Mouse (Mus musculus) embryonic facial prominence, embryonic 10.5 days (tissue): ENCODE data around the gene Gabarapl2. TPM values are rescaled to one million over a fixed set of nuclear protein-coding genes. Genes with fewer than 3 reads are reported as not detected.

ENCODE experiments used
- DNase-seq: peaks from one replicate; pipeline ENCODE4 v3.0.0-alpha.2; 2017; ENCODE audit warnings: low spot score
- H3K27ac ChIP-seq: fragments of 300-500 bp; sonication (generic); replicated peaks from 2 replicates; pipeline ENCODE4 v1.5.1; 2016; ENCODE audit warnings: mild to moderate bottlenecking
- H3K27me3 ChIP-seq: fragments of 300-500 bp; sonication (generic); replicated peaks from 2 replicates; pipeline ENCODE4 v1.6.1; 2016; ENCODE audit warnings: low read depth, mild to moderate bottlenecking; ENCODE audit not compliant: poor library complexity, severe bottlenecking
- H3K36me3 ChIP-seq: fragments of 300-500 bp; sonication (generic); replicated peaks from 2 replicates; pipeline ENCODE4 v1.6.1; 2016; ENCODE audit warnings: mild to moderate bottlenecking, moderate library complexity
- H3K4me1 ChIP-seq: fragments of 300-500 bp; sonication (generic); 2 replicates; pipeline ENCODE4 v1.6.1; 2016
- H3K4me3 ChIP-seq: fragments of 300-500 bp; sonication (generic); 2 replicates; pipeline ENCODE4 v1.5.1; 2016; ENCODE audit warnings: mild to moderate bottlenecking, moderate library complexity
- H3K9me3 ChIP-seq: fragments of 300-500 bp; sonication (generic); 2 replicates; pipeline ENCODE4 v1.6.1; 2016; ENCODE audit warnings: mild to moderate bottlenecking
- WGBS: fragments of 180-500 bp; shearing (Covaris S2); methylation state at CpG from one replicate; pipeline ENCODE4 v1.1.7; 2016; 5-methylcytosine and 5-hydroxymethylcytosine counted together
- polyA plus RNA-seq: library from polyadenylated mRNA; unstranded; fragments of >200 nt; fragmentation: Nextera tagmentation; extraction: Ambion mirVana; gene quantifications from 2 replicates; pipeline ENCODE4 v1.2.1, GENCODE M21; 2016

Gene Gabarapl2
- 186 and 194 TPM in 2 replicates for polyA plus RNA-seq

- H3K27me3 ChIP-seq: no peaks in the 10 kb centered on the region
- H3K9me3 ChIP-seq: no peaks in the 10 kb centered on the region
- peaks cover 20% of the 10 kb centered on the region for H3K4me1 ChIP-seq
- peak; percentile 98 for DNase-seq
- whole genome bisulfite sequencing: under 1% methylated on average over 65 of the region's 65 CpGs
- H3K36me3 ChIP-seq: peaks cover 37% of the 10 kb centered on the region
- H3K27ac ChIP-seq: peak within 1 kb of the TSS; percentile 90
- peak within 1 kb of the TSS; percentile 100 for H3K4me3 ChIP-seq
Observed at GRCm38 (mm10) chr8:111940171-111941100, at the start of gene Gabarapl2. TSS of gene Gabarapl2 (plus strand) at chr8:111940703.

DNA sequence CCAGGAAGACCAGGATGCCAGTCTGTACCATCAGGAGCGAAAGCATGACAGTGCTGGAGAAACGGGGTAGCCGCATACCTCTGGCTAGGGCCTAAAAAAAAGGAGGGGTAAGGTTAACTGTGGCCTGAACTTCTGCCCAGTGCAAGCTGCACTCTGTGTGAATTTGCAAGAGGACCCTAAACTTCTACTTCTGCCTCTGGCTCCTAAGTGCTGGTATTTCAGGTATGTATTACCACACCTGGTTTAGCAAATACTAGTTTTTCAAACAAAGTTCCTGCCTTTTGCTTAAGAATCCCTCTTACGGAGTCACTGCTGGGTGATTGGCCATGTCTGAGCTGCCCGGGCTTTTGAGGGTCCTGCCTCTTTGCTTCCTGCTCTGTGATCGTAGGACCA lies 49.6 kb upstream of the Gabarapl2 start:
- peak overlapping the region; percentile 48; the same call in 1 of the 2 replicates for H3K4me3 ChIP-seq
- no peaks in the 10 kb centered on the region for H3K9me3 ChIP-seq
- no peaks in the 10 kb centered on the region for H3K36me3 ChIP-seq
- H3K4me1 ChIP-seq: peaks cover 20% of the 10 kb centered on the region
- peaks cover 67% of the 10 kb centered on the region for H3K27me3 ChIP-seq
- no peak for DNase-seq
- whole genome bisulfite sequencing: 60% methylated on average over 6 of the region's 6 CpGs
- H3K27ac ChIP-seq: no peak overlapping the region

GRCm38 (mm10) chr8:111891983-111892382 lies 48.5 kb upstream of the Gabarapl2 start:
- H3K9me3 ChIP-seq: no peaks in the 10 kb centered on the region
- peaks cover 56% of the 10 kb centered on the region for H3K27me3 ChIP-seq
- H3K36me3 ChIP-seq: no peaks in the 10 kb centered on the region
- 23% methylated on average over 8 of the region's 8 CpGs for WGBS
- no peak overlapping the region for H3K4me3 ChIP-seq
- peak; percentile 49 for DNase-seq
- peaks cover 20% of the 10 kb centered on the region for H3K4me1 ChIP-seq
- no peak overlapping the region for H3K27ac ChIP-seq

DNA sequence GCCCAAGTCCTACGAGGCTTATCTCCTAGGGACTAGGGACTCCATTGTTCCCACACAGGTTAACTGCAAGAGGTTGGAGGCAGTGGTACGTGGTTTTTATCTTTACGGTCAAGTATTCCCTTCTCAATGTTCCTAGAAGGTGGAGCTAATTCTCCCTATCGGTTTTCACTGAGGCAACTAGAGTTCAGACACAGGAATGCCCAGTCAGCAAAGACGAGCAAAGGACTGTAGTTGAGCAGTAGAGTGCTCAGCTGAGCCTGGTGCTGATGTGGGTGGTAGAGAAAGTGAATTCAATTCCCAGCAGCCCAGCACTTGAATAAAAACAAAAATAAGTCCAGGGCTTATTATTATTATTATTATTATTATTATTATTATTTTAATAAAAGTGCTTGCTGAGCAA lies 47.9 kb upstream of the Gabarapl2 start:
- H3K4me1 ChIP-seq: peaks cover 20% of the 10 kb centered on the region
- no peak overlapping the region for H3K27ac ChIP-seq
- H3K36me3 ChIP-seq: no peaks in the 10 kb centered on the region
- peaks cover 51% of the 10 kb centered on the region for H3K27me3 ChIP-seq
- H3K4me3 ChIP-seq: no peak overlapping the region
- no peak for DNase-seq
- no peaks in the 10 kb centered on the region for H3K9me3 ChIP-seq
- WGBS: 63% methylated on average over 5 of the region's 5 CpGs

DNA sequence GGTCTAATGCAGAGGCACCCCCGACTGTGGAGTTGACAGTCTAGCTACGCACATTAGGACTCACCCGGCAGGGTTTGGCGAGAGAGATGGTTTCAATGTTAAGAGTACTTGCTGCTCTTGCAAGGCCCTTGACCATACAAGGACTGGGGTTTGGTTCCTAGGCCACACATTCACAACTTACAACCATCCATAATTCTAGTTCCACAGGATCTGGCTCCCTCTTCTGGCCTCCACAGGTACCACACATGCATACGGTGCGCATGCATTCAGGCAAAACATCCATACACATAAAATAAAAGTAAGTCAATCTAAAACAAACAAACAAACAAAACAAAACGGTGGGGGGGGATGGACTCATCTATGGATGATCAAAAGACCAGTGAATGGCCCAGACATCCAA lies 45.5 kb upstream of the Gabarapl2 start:
- H3K4me1 ChIP-seq: peaks cover 20% of the 10 kb centered on the region
- H3K4me3 ChIP-seq: no peak overlapping the region
- no peak for DNase-seq
- H3K9me3 ChIP-seq: no peaks in the 10 kb centered on the region
- 85% methylated on average over 7 of the region's 7 CpGs for WGBS
- no peak overlapping the region for H3K27ac ChIP-seq
- peaks cover 27% of the 10 kb centered on the region for H3K27me3 ChIP-seq
- H3K36me3 ChIP-seq: no peaks in the 10 kb centered on the region

- Histone ChIP-seq H3K27ac (no peak overlapping the region), H3K27me3 (no peaks in the 10 kb centered on the region), H3K36me3 (no peaks in the 10 kb centered on the region), H3K4me1 (peaks cover 18% of the 10 kb centered on the region), H3K4me3 (no peak overlapping the region), H3K9me3 (no peaks in the 10 kb centered on the region)
- peak; percentile 44 for DNase-seq
- WGBS: 36% methylated on average over 10 of the region's 10 CpGs
Observed at GRCm38 (mm10) chr8:111898586-111898985, 41.9 kb upstream of the Gabarapl2 start.

GRCm38 (mm10) chr8:111902080-111902479 lies 38.4 kb upstream of the Gabarapl2 start:
- 14% methylated on average over 5 of the region's 5 CpGs for WGBS
- DNase-seq: peak; percentile 56
- Histone ChIP-seq H3K4me1 (peaks cover 18% of the 10 kb centered on the region), H3K4me3 (no peak overlapping the region), H3K27ac (no peak overlapping the region), H3K9me3 (no peaks in the 10 kb centered on the region), H3K36me3 (no peaks in the 10 kb centered on the region), H3K27me3 (no peaks in the 10 kb centered on the region)

GRCm38 (mm10) chr8:111905500-111906121 lies 34.9 kb upstream of the Gabarapl2 start:
- Histone ChIP-seq H3K36me3 (no peaks in the 10 kb centered on the region), H3K4me3 (no peak overlapping the region), H3K27me3 (peaks cover 22% of the 10 kb centered on the region), H3K9me3 (no peaks in the 10 kb centered on the region), H3K4me1 (peaks cover 26% of the 10 kb centered on the region), H3K27ac (no peak overlapping the region)
- no peak for DNase-seq
- 72% methylated on average over 8 of the region's 8 CpGs for WGBS

- peak within 1 kb of the TSS; percentile 64 for H3K4me3 ChIP-seq
- H3K36me3 ChIP-seq: no peaks in the 10 kb centered on the region; the same call in 1 of the 2 replicates
- 5% methylated on average over 47 of the region's 47 CpGs for WGBS
- H3K9me3 ChIP-seq: no peaks in the 10 kb centered on the region
- H3K27ac ChIP-seq: peak within 1 kb of the TSS; percentile 75
- H3K4me1 ChIP-seq: peaks cover 20% of the 10 kb centered on the region
- H3K27me3 ChIP-seq: peaks cover 55% of the 10 kb centered on the region
- peak; percentile 73 for DNase-seq
Observed at GRCm38 (mm10) chr8:111909621-111910450, 30.7 kb upstream of the Gabarapl2 start, which contains the start of gene Chst5. TSS of gene Chst5 (minus strand) at chr8:111910447.

DNA sequence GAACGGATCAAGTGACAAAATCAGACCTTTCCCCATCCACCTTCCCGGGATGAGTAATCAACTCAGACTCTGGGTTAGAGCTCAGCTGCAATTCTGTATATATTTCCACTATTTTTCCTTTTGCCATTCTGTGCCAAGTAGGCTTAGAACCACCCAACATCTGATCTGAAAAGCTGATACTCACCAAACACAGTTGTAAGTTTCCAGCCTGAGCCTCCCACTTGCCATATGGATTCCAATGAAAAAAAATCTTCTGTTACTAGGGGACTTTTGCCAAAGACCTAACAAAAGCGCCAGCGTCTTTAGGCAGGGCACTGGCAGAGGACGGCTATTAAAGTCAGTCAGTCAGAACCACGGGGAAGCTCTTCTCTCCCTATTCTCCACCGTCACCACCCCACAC lies 28.9 kb upstream of the Gabarapl2 start:
- Histone ChIP-seq H3K4me3 (no peak overlapping the region), H3K27ac (no peak overlapping the region), H3K4me1 (peaks cover 20% of the 10 kb centered on the region), H3K27me3 (peaks cover 55% of the 10 kb centered on the region), H3K9me3 (no peaks in the 10 kb centered on the region), H3K36me3 (peaks cover under 1% of the 10 kb centered on the region)
- 51% methylated on average over 7 of the region's 7 CpGs for WGBS
- DNase-seq: no peak

GRCm38 (mm10) chr8:111912860-111913432 lies 27.6 kb upstream of the Gabarapl2 start:
- H3K36me3 ChIP-seq: peaks cover 3% of the 10 kb centered on the region
- no peak overlapping the region for H3K4me3 ChIP-seq
- peaks cover 20% of the 10 kb centered on the region for H3K4me1 ChIP-seq
- peak; percentile 51 for DNase-seq
- no peaks in the 10 kb centered on the region for H3K9me3 ChIP-seq
- 26% methylated on average over 12 of the region's 12 CpGs for WGBS
- peaks cover 55% of the 10 kb centered on the region for H3K27me3 ChIP-seq
- no peak overlapping the region for H3K27ac ChIP-seq

- no peaks in the 10 kb centered on the region for H3K9me3 ChIP-seq
- DNase-seq: no peak
- no peak overlapping the region for H3K4me3 ChIP-seq
- peaks cover 14% of the 10 kb centered on the region for H3K36me3 ChIP-seq
- no peak overlapping the region for H3K27ac ChIP-seq
- H3K27me3 ChIP-seq: no peaks in the 10 kb centered on the region
- 76% methylated on average over 2 of the region's 2 CpGs for WGBS
- no peaks in the 10 kb centered on the region for H3K4me1 ChIP-seq
Observed at GRCm38 (mm10) chr8:111919663-111920062, 20.8 kb upstream of the Gabarapl2 start.
